Mouse (Mus musculus): Measurements from ENCODE around the gene Cep68.
A peak's percentile ranks its signal among the peaks of the same experiment; 100 is the strongest.

Cep68 gene

GRCm38 (mm10) chr11:20249296-20250110 is at the start of gene Cep68:
Gene Cep68 (minus strand): TSS chr11:20249429.
- peak; percentile 86 to 91 for DNase-seq (ENCODE audit: low read depth in 2 of 2, low spot score in 2 of 2)

- no peak for DNase-seq (ENCODE audit: low read depth in 2 of 2, low spot score in 2 of 2)
Observed at GRCm38 (mm10) chr11:20284463-20284862, 35.2 kb upstream of the Cep68 start.

- no peak for DNase-seq (ENCODE audit: low read depth in 2 of 2, low spot score in 2 of 2)
Observed at GRCm38 (mm10) chr11:20282601-20283219, 33.5 kb upstream of the Cep68 start.

GRCm38 (mm10) chr11:20280982-20281381 is 31.8 kb upstream of the Cep68 start:
- no peak for DNase-seq (ENCODE audit: low read depth in 2 of 2, low spot score in 2 of 2)

GRCm38 (mm10) chr11:20278702-20279101 is 29.5 kb upstream of the Cep68 start:
- DNase-seq (ENCODE audit: low read depth in 2 of 2, low spot score in 2 of 2) = no peak

GRCm38 (mm10) chr11:20277106-20277505 is 27.9 kb upstream of the Cep68 start:
- DNase-seq (ENCODE audit: low read depth in 2 of 2, low spot score in 2 of 2) = no peak

- no peak for DNase-seq (ENCODE audit: low read depth in 2 of 2, low spot score in 2 of 2)
Observed at GRCm38 (mm10) chr11:20275974-20276373, 26.7 kb upstream of the Cep68 start.

GRCm38 (mm10) chr11:20269885-20270284 is 20.7 kb upstream of the Cep68 start:
- DNase-seq (ENCODE audit: low read depth in 2 of 2, low spot score in 2 of 2) = no peak

GRCm38 (mm10) chr11:20262628-20263380 is 13.6 kb upstream of the Cep68 start:
- DNase-seq (ENCODE audit: low read depth in 2 of 2, low spot score in 2 of 2) = peak in 1 of 2 experiments; percentile 18

- no peak for DNase-seq (ENCODE audit: low read depth in 2 of 2, low spot score in 2 of 2)
Observed at GRCm38 (mm10) chr11:20254791-20255190, 5.6 kb upstream of the Cep68 start.

GRCm38 (mm10) chr11:20253088-20253487 is 3.9 kb upstream of the Cep68 start:
- no peak for DNase-seq (ENCODE audit: low read depth in 2 of 2, low spot score in 2 of 2)

GRCm38 (mm10) chr11:20250476-20251178 is 1.4 kb upstream of the Cep68 start:
- DNase-seq (ENCODE audit: low read depth in 2 of 2, low spot score in 2 of 2) = no peak

GRCm38 (mm10) chr11:20248840-20249239 is 389 bp downstream of the Cep68 start:
- peak in 1 of 2 experiments; percentile 59 for DNase-seq (ENCODE audit: low read depth in 2 of 2, low spot score in 2 of 2)

- DNase-seq (ENCODE audit: low read depth in 2 of 2, low spot score in 2 of 2) = peak; percentile 49 to 64
Observed at GRCm38 (mm10) chr11:20248277-20248676, 952 bp downstream of the Cep68 start.

- DNase-seq (ENCODE audit: low read depth in 2 of 2, low spot score in 2 of 2) = no peak
Observed at GRCm38 (mm10) chr11:20247146-20247855, 1.9 kb downstream of the Cep68 start.

GRCm38 (mm10) chr11:20246616-20247015 is 2.6 kb downstream of the Cep68 start:
- no peak for DNase-seq (ENCODE audit: low read depth in 2 of 2, low spot score in 2 of 2)

- DNase-seq (ENCODE audit: low read depth in 2 of 2, low spot score in 2 of 2) = no peak
Observed at GRCm38 (mm10) chr11:20245316-20245715, 3.9 kb downstream of the Cep68 start.

GRCm38 (mm10) chr11:20244336-20245290 is 4.6 kb downstream of the Cep68 start:
- DNase-seq (ENCODE audit: low read depth in 2 of 2, low spot score in 2 of 2) = no peak

- no peak for DNase-seq (ENCODE audit: low read depth in 2 of 2, low spot score in 2 of 2)
Observed at GRCm38 (mm10) chr11:20243214-20243913, 5.9 kb downstream of the Cep68 start.

All from CD8-positive naive resting alpha-beta T cell, adult 2 months (primary cell).